Mouse (Mus musculus) brain, embryonic 14.5 days (tissue): ENCODE measurements at regions not wholly inside any gene's neighbourhood (a gene's known extent, or its start where the extent isn't known, plus 50 kb on each side); places are given as distances from the start of the nearest gene placed in this dataset.

Experiments used
- CTCF ChIP-seq: fragments of 200-500 bp; IDR thresholded peaks from 2 replicates; pipeline ENCODE4 v1.5.1; 2012; ENCODE audit warnings: inconsistent platforms, mild to moderate bottlenecking, moderate library complexity, borderline replicate concordance; ENCODE audit not compliant: insufficient read depth, insufficient read length; ENCODE audit errors: extremely low read depth
- POLR2A ChIP-seq: fragments of 200-500 bp; IDR thresholded peaks from 2 replicates; pipeline ENCODE4 v1.6.1; 2012; ENCODE audit warnings: mild to moderate bottlenecking, inconsistent platforms, borderline replicate concordance; ENCODE audit not compliant: poor library complexity, insufficient read depth, insufficient read length, severe bottlenecking; ENCODE audit errors: extremely low read depth

- TF ChIP-seq POLR2A (no peak), CTCF (no peak)
Observed at GRCm38 (mm10) chr8:60728339-60728738, 95.7 kb downstream of the Mfap3l start.
